Mouse (Mus musculus) induced T-regulatory cell, adult 2 months (primary cell): ENCODE data around the gene Mapk14.

Experiments
- DNase-seq: peaks from one replicate; pipeline ENCODE4 v3.0.0-alpha.2; 2012; ENCODE audit warnings: low read depth

Mapk14 gene

GRCm38 (mm10) chr17:28690776-28691686, at the start of gene Mapk14:
Mapk14 (plus strand) TSS chr17:28691329.
- peak; percentile 100 for DNase-seq

GRCm38 (mm10) chr17:28643697-28644096, 47.4 kb upstream of the Mapk14 start:
- DNase-seq = no peak

- no peak for DNase-seq
Observed at GRCm38 (mm10) chr17:28644112-28644511, 47.0 kb upstream of the Mapk14 start.

- DNase-seq = no peak
Observed at GRCm38 (mm10) chr17:28646221-28646620, 44.9 kb upstream of the Mapk14 start.

GRCm38 (mm10) chr17:28648607-28649370, 42.3 kb upstream of the Mapk14 start:
- peak; percentile 82 for DNase-seq

- no peak for DNase-seq
Observed at GRCm38 (mm10) chr17:28650268-28650667, 40.9 kb upstream of the Mapk14 start.

- DNase-seq = peak; percentile 42
Observed at GRCm38 (mm10) chr17:28657936-28658335, 33.2 kb upstream of the Mapk14 start.

GRCm38 (mm10) chr17:28659564-28659963, 31.6 kb upstream of the Mapk14 start:
- DNase-seq = no peak

- no peak for DNase-seq
Observed at GRCm38 (mm10) chr17:28682311-28683084, 8.6 kb upstream of the Mapk14 start.

- no peak for DNase-seq
Observed at GRCm38 (mm10) chr17:28683601-28684000, 7.5 kb upstream of the Mapk14 start.

- DNase-seq = no peak
Observed at GRCm38 (mm10) chr17:28684631-28685030, 6.5 kb upstream of the Mapk14 start.

- no peak for DNase-seq
Observed at GRCm38 (mm10) chr17:28687354-28687753, 3.8 kb upstream of the Mapk14 start.

GRCm38 (mm10) chr17:28689586-28690283, 1.4 kb upstream of the Mapk14 start, which contains the start of gene Slc26a8:
Slc26a8 (minus strand) TSS chr17:28690233.
- peak; percentile 51 for DNase-seq

- DNase-seq = no peak
Observed at GRCm38 (mm10) chr17:28691687-28692340, 685 bp downstream of the Mapk14 start.

GRCm38 (mm10) chr17:28692341-28692710, 1.2 kb downstream of the Mapk14 start:
- peak; percentile 88 for DNase-seq

- DNase-seq = peak; percentile 44
Observed at GRCm38 (mm10) chr17:28693086-28693485, 2.0 kb downstream of the Mapk14 start.

- no peak for DNase-seq
Observed at GRCm38 (mm10) chr17:28694078-28694477, 2.9 kb downstream of the Mapk14 start.

- DNase-seq = no peak
Observed at GRCm38 (mm10) chr17:28694832-28695231, 3.7 kb downstream of the Mapk14 start.

- DNase-seq = no peak
Observed at GRCm38 (mm10) chr17:28696641-28697040, 5.5 kb downstream of the Mapk14 start.

- peak; percentile 85 for DNase-seq
Observed at GRCm38 (mm10) chr17:28697290-28698195, 6.4 kb downstream of the Mapk14 start.
